Mouse (Mus musculus): ENCODE measurements around the gene Foxp2. TPM values are rescaled to one million over a fixed set of nuclear protein-coding genes. Genes with fewer than 3 reads are reported as not detected.

Foxp2 gene
- polyA plus RNA-seq, 2 experiments, result 23.2 to 24.9 TPM

DNA sequence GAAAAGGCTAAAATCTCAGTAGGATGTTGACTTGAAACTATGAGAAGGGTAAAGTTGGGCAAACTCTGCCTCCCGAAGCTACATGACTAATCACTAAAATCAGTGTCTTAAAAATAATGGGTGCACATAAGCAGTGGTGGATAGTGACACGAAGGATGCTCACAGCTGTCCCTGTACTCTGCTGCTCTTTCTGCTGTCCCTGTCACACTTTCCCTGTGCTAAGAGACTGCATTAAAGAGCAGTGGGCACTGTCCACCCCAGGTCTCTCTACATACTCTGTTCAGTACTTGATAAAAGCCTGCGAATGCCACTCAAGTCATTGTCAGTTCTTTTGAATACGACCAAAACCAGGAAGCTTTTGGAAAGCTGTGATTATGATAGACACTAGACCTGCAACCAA lies 469.7 kb downstream of the Foxp2 start:
- H3K4me3 ChIP-seq (replicated peaks; ENCODE audit: low read length), result no peak overlapping the region
- no peak overlapping the region for H3K4me2 ChIP-seq (replicated peaks; ENCODE audit: low read depth, low read length, severe bottlenecking)
- H3K36me3 ChIP-seq (ENCODE audit: control insufficient read depth, insufficient read depth, low read length), result no peaks in the 10 kb centered on the region
- no peaks in the 10 kb centered on the region for H3K27me3 ChIP-seq (ENCODE audit: control insufficient read depth, insufficient read depth, low read length)
- H3K4me1 ChIP-seq (ENCODE audit: control insufficient read depth, insufficient read depth, low read length), result no peaks in the 10 kb centered on the region
- no peak overlapping the region for H3K9ac ChIP-seq (ENCODE audit: low read depth, low read length, severe bottlenecking)
- H3K9me3 ChIP-seq (ENCODE audit: control insufficient read depth, low read length), result no peaks in the 10 kb centered on the region
- DNase-seq (ENCODE audit: low spot score) (no peak), ATAC-seq (ENCODE audit: low FRiP score, low read depth) (no peak)
- WGBS, result 82% methylated on average over 4 of the region's 4 CpGs
- H3K27ac ChIP-seq (replicated peaks; ENCODE audit: low read depth, low read length), result no peak overlapping the region
- TF ChIP-seq POLR2A (IDR thresholded peaks at IDR 0.05; ENCODE audit: borderline replicate concordance, extremely low read depth, insufficient read depth, insufficient read length), result no peak

DNA sequence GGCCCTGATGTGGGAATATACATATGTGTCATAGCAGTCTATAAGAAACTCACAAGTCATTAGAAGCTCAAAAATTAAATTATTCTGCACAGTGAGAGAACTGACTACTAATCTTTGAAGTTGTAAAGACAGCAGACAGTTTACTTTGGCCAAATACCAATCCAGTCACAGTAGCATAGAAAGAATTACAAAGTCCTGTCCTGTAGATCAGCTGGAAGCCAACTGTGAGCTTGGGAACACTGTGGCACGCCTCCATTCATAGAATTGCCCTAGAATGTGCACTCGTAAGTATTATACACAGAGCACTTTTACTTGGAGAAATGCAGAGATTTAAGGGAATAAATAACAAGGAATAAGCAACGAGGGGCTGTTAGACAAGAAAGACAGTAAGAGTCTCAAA lies 472.5 kb downstream of the Foxp2 start:
- TF ChIP-seq POLR2A (IDR thresholded peaks at IDR 0.05; ENCODE audit: borderline replicate concordance, extremely low read depth, insufficient read depth, insufficient read length), result no peak
- no peak overlapping the region for H3K4me2 ChIP-seq (replicated peaks; ENCODE audit: low read depth, low read length, severe bottlenecking)
- no peak for ATAC-seq (ENCODE audit: low FRiP score, low read depth)
- DNase-seq (ENCODE audit: low spot score), result no peak
- 78% methylated on average over 3 of the region's 3 CpGs for WGBS
- H3K4me1 ChIP-seq (ENCODE audit: control insufficient read depth, insufficient read depth, low read length), result no peaks in the 10 kb centered on the region
- no peaks in the 10 kb centered on the region; the same call in 1 of the 2 replicates for H3K36me3 ChIP-seq (ENCODE audit: control insufficient read depth, insufficient read depth, low read length)
- H3K27ac ChIP-seq (replicated peaks; ENCODE audit: low read depth, low read length), result no peak overlapping the region
- no peak overlapping the region for H3K9ac ChIP-seq (ENCODE audit: low read depth, low read length, severe bottlenecking)
- no peaks in the 10 kb centered on the region for H3K27me3 ChIP-seq (ENCODE audit: control insufficient read depth, insufficient read depth, low read length)
- no peaks in the 10 kb centered on the region for H3K9me3 ChIP-seq (ENCODE audit: control insufficient read depth, low read length)
- H3K4me3 ChIP-seq (replicated peaks; ENCODE audit: low read length), result no peak overlapping the region

DNA sequence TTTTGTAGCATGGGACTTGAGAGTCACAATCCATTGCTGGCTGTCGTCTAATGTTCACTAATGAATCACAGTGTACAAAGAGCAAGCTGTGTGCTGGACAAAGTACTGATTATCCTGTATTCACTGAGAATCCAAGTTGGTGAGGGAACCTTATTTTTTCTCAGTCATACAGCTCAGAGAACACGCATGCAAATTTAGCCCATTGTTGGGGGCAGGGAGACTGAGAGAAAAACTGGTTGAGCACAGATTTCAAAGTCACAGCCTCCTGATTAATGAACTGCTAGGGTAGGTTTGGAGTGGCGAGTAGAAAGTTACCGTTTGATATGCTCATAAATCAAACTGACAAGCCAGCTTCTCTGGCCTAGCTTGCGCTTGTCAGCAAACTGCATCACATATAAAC lies 477.1 kb downstream of the Foxp2 start:
- H3K27ac ChIP-seq (replicated peaks; ENCODE audit: low read depth, low read length), result no peak overlapping the region
- TF ChIP-seq POLR2A (IDR thresholded peaks at IDR 0.05; ENCODE audit: borderline replicate concordance, extremely low read depth, insufficient read depth, insufficient read length), result no peak
- ATAC-seq (ENCODE audit: low FRiP score, low read depth) (no peak), DNase-seq (ENCODE audit: low spot score) (no peak)
- no peak overlapping the region for H3K9ac ChIP-seq (ENCODE audit: low read depth, low read length, severe bottlenecking)
- no peaks in the 10 kb centered on the region for H3K9me3 ChIP-seq (ENCODE audit: control insufficient read depth, low read length)
- no peak overlapping the region for H3K4me3 ChIP-seq (replicated peaks; ENCODE audit: low read length)
- H3K4me1 ChIP-seq (ENCODE audit: control insufficient read depth, insufficient read depth, low read length), result no peaks in the 10 kb centered on the region
- peaks cover 3% of the 10 kb centered on the region; the same call in 1 of the 2 replicates for H3K36me3 ChIP-seq (ENCODE audit: control insufficient read depth, insufficient read depth, low read length)
- H3K27me3 ChIP-seq (ENCODE audit: control insufficient read depth, insufficient read depth, low read length), result no peaks in the 10 kb centered on the region
- 34% methylated on average over 5 of the region's 5 CpGs for WGBS
- H3K4me2 ChIP-seq (replicated peaks; ENCODE audit: low read depth, low read length, severe bottlenecking), result no peak overlapping the region

DNA sequence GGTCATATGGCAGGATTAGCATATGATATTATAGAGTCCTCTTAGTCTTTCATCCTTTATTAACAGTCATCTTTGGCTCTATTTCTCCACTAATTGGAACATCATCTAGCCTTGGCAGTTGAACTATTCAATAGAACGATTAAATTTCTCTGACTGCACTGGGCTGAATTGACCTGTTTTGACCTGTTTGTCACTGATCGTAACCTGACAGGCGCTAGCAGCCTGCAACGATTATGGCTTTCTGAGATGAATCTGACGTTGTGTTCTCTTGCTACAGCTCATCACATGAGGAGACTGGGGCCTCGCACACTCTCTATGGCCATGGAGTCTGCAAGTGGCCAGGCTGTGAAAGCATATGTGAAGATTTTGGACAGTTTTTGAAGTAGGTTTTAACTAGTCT lies 495.3 kb downstream of the Foxp2 start:
- DNase-seq (ENCODE audit: low spot score) (no peak), ATAC-seq (ENCODE audit: low FRiP score, low read depth) (no peak)
- Histone ChIP-seq H3K4me3 (replicated peaks; ENCODE audit: low read length) (no peak overlapping the region), H3K4me2 (replicated peaks; ENCODE audit: low read depth, low read length, severe bottlenecking) (no peak overlapping the region), H3K9ac (ENCODE audit: low read depth, low read length, severe bottlenecking) (no peak overlapping the region), H3K27me3 (ENCODE audit: control insufficient read depth, insufficient read depth, low read length) (no peaks in the 10 kb centered on the region), H3K4me1 (ENCODE audit: control insufficient read depth, insufficient read depth, low read length) (no peaks in the 10 kb centered on the region), H3K36me3 (ENCODE audit: control insufficient read depth, insufficient read depth, low read length) (peaks cover 10% of the 10 kb centered on the region), H3K9me3 (ENCODE audit: control insufficient read depth, low read length) (no peaks in the 10 kb centered on the region), H3K27ac (replicated peaks; ENCODE audit: low read depth, low read length) (no peak overlapping the region)
- TF ChIP-seq POLR2A (IDR thresholded peaks at IDR 0.05; ENCODE audit: borderline replicate concordance, extremely low read depth, insufficient read depth, insufficient read length), result no peak
- WGBS, result 38% methylated on average over 6 of the region's 6 CpGs

DNA sequence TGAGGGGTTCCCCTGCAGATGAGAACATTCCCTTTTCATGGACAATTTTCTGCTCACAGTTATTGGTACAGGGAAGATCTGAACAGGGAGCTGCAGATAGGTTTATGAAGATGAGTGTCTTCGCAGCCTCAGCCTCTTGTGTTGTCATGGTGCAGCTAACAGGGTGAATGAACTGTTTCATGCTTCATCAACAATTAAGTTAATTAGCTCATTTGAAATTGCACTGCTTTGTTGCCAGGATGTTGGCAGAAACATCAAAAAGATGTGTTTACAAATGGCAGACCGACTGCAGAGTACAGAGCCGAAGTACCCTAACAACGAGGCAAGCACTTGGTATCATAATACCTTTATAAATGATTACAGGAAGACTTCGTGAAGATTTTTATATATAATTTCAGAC lies 496.3 kb downstream of the Foxp2 start:
- H3K27ac ChIP-seq (replicated peaks; ENCODE audit: low read depth, low read length), result no peak overlapping the region
- H3K4me2 ChIP-seq (replicated peaks; ENCODE audit: low read depth, low read length, severe bottlenecking), result no peak overlapping the region
- DNase-seq (ENCODE audit: low spot score) (no peak), ATAC-seq (ENCODE audit: low FRiP score, low read depth) (no peak)
- 59% methylated on average over 5 of the region's 5 CpGs for WGBS
- no peaks in the 10 kb centered on the region for H3K4me1 ChIP-seq (ENCODE audit: control insufficient read depth, insufficient read depth, low read length)
- H3K36me3 ChIP-seq (ENCODE audit: control insufficient read depth, insufficient read depth, low read length), result peaks cover 10% of the 10 kb centered on the region
- H3K9ac ChIP-seq (ENCODE audit: low read depth, low read length, severe bottlenecking), result no peak overlapping the region
- no peak for TF ChIP-seq POLR2A (IDR thresholded peaks at IDR 0.05; ENCODE audit: borderline replicate concordance, extremely low read depth, insufficient read depth, insufficient read length)
- H3K9me3 ChIP-seq (ENCODE audit: control insufficient read depth, low read length), result no peaks in the 10 kb centered on the region
- H3K4me3 ChIP-seq (replicated peaks; ENCODE audit: low read length), result no peak overlapping the region
- H3K27me3 ChIP-seq (ENCODE audit: control insufficient read depth, insufficient read depth, low read length), result no peaks in the 10 kb centered on the region

DNA sequence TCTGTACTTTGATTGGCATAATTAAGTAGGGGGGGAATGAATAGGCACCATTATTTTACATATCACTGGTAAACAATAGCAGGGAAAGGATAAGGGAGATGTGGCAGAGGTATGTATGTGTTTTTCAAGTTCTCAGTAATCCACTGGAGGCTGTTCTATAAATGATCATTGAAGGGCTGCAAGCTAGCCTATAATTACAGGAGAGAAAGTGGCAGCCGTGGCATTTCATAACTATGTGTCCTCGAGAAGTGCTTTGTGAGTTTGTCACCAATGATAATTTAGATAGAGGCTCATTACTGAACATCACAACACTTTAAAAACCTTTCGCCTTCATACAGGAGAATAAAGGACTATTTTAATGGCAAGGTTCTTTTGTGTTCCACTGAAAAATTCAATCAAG lies 500.0 kb downstream of the Foxp2 start:
- no peak for ATAC-seq (ENCODE audit: low FRiP score, low read depth)
- 68% methylated on average over 3 of the region's 3 CpGs for WGBS

More for the DNA sequence above, 500.0 kb downstream of the Foxp2 start:
- Histone ChIP-seq H3K27me3 (ENCODE audit: control insufficient read depth, insufficient read depth, low read length) (no peaks in the 10 kb centered on the region), H3K9me3 (ENCODE audit: control insufficient read depth, low read length) (no peaks in the 10 kb centered on the region), H3K4me3 (replicated peaks; ENCODE audit: low read length) (no peak overlapping the region), H3K9ac (ENCODE audit: low read depth, low read length, severe bottlenecking) (no peak overlapping the region), H3K4me2 (replicated peaks; ENCODE audit: low read depth, low read length, severe bottlenecking) (no peak overlapping the region), H3K36me3 (ENCODE audit: control insufficient read depth, insufficient read depth, low read length) (peaks cover 5% of the 10 kb centered on the region; the same call in 1 of the 2 replicates), H3K4me1 (ENCODE audit: control insufficient read depth, insufficient read depth, low read length) (no peaks in the 10 kb centered on the region), H3K27ac (replicated peaks; ENCODE audit: low read depth, low read length) (no peak overlapping the region)
- DNase-seq (ENCODE audit: low spot score), result no peak
- TF ChIP-seq POLR2A (IDR thresholded peaks at IDR 0.05; ENCODE audit: borderline replicate concordance, extremely low read depth, insufficient read depth, insufficient read length), result no peak

Measured in limb, embryonic 14.5 days (tissue).